Mouse (Mus musculus): ENCODE results near the gene Eri3. TPM values are rescaled to one million over a fixed set of nuclear protein-coding genes. Genes with fewer than 3 reads are reported as not detected.

Gene Eri3
- polyA plus RNA-seq, 1 experiment from 2014 or later, result 108 TPM

GRCm38 (mm10) chr4:117645859-117646258 is 95.7 kb downstream of the Eri3 start:
- in situ Hi-C loops (cut with MboI; ENCODE audit: low pct_unique_long_range_greater_than_20kb), result no loop called here
- no peak for TF ChIP-seq CTCF (IDR thresholded peaks at IDR 0.05)
- ATAC-seq, result no peak
- CTCF ChIA-PET, result interaction anchor here (1.7 kb wide), 1 partner anchor 11 kb away, joined by 4 read pairs; no protein-coding TSS in a partner anchor
- no peaks in the 10 kb centered on the region for H3K27me3 ChIP-seq
- no peak for DNase-seq (ENCODE audit: low read depth, low spot score)
- POLR2A ChIA-PET, result no interaction called here

- no peak for TF ChIP-seq CTCF (IDR thresholded peaks at IDR 0.05)
- no peak for DNase-seq (ENCODE audit: low read depth, low spot score)
- ChIA-PET POLR2A (no interaction called here), CTCF (interaction anchor here (1.6 kb wide), 1 partner anchor 10 kb away, joined by 4 read pairs; no protein-coding TSS in a partner anchor)
- no peaks in the 10 kb centered on the region for H3K27me3 ChIP-seq
- in situ Hi-C loops (cut with MboI; ENCODE audit: low pct_unique_long_range_greater_than_20kb), result no loop called here
- ATAC-seq, result no peak
Measured at GRCm38 (mm10) chr4:117646496-117646895, 96.3 kb downstream of the Eri3 start.

DNA sequence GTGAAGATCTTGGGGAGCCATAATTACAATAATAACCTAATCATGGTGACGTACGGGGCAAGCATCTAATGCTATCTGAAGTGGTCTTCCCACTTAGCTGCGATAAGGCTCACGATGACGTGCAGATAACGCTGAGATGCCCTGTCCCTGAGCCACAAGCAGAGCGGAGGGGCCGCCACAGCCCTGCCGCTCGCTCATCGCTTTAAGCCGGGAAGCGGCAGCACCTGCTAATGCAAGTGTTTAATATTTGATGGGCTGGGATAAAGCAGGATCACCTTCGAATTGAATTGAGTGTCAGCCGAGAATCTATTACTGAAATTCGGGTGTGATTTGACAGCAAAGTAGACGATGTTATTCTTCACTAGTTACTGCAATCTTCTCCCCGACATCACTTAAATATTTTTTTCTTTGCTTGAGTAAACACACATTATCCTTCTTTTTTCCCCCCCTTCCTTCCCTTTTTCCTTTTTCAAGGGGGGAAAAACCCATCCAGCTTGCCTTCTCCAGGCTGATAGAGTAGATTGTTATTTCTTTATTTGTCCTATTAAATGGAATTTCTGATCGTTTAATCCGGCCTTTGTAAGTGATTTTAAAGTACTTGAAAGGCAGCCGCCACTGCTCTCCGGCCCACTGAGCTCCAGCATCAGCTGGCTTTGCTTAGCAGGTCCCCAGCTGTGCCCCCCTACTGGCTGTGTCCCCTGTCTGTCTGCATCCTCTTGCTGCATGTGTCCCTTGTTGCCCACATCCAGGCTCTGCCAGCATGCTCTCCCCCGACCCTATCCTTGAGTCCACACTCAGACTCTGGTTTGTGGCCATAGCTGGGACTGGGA is 97.0 kb downstream of the Eri3 start:
- no peak for DNase-seq (ENCODE audit: low read depth, low spot score)
- no peaks in the 10 kb centered on the region for H3K27me3 ChIP-seq
- in situ Hi-C loops (cut with MboI; ENCODE audit: low pct_unique_long_range_greater_than_20kb), result no loop called here
- TF ChIP-seq CTCF (IDR thresholded peaks at IDR 0.05), result no peak
- CTCF ChIA-PET, result interaction anchor here (1.6 kb wide), 1 partner anchor 9 kb away, joined by 4 read pairs; no protein-coding TSS in a partner anchor
- POLR2A ChIA-PET, result no interaction called here
- no peak for ATAC-seq

- TF ChIP-seq CTCF (IDR thresholded peaks at IDR 0.05), result no peak
- in situ Hi-C loops (cut with MboI; ENCODE audit: low pct_unique_long_range_greater_than_20kb), result no loop called here
- ChIA-PET CTCF (no interaction called here), POLR2A (interaction anchor here (0.5 kb wide), 1 partner anchor 74 kb away, joined by 4 read pairs; no protein-coding TSS in a partner anchor)
- H3K27me3 ChIP-seq, result no peaks in the 10 kb centered on the region
- no peak for ATAC-seq
- no peak for DNase-seq (ENCODE audit: low read depth, low spot score)
Measured at GRCm38 (mm10) chr4:117651626-117652101, 101.5 kb downstream of the Eri3 start.

GRCm38 (mm10) chr4:117652727-117653126 is 102.6 kb downstream of the Eri3 start:
- POLR2A ChIA-PET, result no interaction called here
- CTCF ChIA-PET, result no interaction called here
- in situ Hi-C loops (cut with MboI; ENCODE audit: low pct_unique_long_range_greater_than_20kb), result no loop called here
- DNase-seq (ENCODE audit: low read depth, low spot score) (no peak), ATAC-seq (no peak)
- H3K27me3 ChIP-seq, result no peaks in the 10 kb centered on the region
- no peak for TF ChIP-seq CTCF (IDR thresholded peaks at IDR 0.05)

GRCm38 (mm10) chr4:117654016-117654702 is 104.0 kb downstream of the Eri3 start:
- ChIA-PET POLR2A (no interaction called here), CTCF (no interaction called here)
- no peak for TF ChIP-seq CTCF (IDR thresholded peaks at IDR 0.05)
- in situ Hi-C loops (cut with MboI; ENCODE audit: low pct_unique_long_range_greater_than_20kb), result no loop called here
- ATAC-seq, result no peak
- no peak for DNase-seq (ENCODE audit: low read depth, low spot score)
- H3K27me3 ChIP-seq, result no peaks in the 10 kb centered on the region

DNA sequence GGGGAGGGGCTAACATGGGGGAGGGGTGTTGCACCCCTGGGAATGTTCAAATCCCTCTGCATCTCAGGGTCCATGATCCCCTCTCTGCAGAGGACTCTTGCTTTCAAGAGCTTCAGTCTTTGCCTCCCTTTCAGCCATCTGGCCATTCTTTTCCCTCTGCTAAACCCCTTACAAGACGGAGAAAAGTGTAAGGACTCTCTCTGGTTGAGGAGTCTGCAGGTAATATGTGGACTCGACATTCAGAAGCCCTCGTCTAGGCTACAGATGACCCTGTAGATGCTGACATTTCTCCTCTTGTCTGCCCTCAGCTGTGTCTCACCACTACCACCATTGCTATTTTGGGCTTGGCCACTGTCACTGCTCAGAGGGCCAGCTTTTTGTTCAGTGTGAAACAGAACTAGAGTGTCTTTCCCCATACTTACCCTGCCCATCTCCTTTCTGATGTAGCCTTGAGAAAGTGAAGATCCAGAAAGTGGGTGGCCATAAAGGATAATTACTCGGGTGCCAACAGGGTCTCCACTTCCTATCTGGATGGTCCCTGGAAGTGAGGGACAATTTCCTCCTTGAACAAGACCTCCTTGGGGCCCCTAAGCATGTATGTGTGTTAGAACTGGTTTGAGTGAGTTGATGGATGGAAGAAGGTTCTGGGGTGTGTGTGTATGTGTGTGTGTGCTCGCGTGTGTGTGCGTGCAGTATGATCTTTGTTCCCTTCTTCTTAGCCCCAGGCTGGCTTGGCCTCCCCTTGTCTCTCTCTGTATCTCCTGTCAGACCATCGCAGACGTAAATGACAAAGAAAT is 104.7 kb downstream of the Eri3 start:
- POLR2A ChIA-PET, result no interaction called here
- in situ Hi-C loops (cut with MboI; ENCODE audit: low pct_unique_long_range_greater_than_20kb), result no loop called here
- H3K27me3 ChIP-seq, result no peaks in the 10 kb centered on the region
- no peak for TF ChIP-seq CTCF (IDR thresholded peaks at IDR 0.05)
- CTCF ChIA-PET, result no interaction called here
- no peak for DNase-seq (ENCODE audit: low read depth, low spot score)
- no peak for ATAC-seq

DNA sequence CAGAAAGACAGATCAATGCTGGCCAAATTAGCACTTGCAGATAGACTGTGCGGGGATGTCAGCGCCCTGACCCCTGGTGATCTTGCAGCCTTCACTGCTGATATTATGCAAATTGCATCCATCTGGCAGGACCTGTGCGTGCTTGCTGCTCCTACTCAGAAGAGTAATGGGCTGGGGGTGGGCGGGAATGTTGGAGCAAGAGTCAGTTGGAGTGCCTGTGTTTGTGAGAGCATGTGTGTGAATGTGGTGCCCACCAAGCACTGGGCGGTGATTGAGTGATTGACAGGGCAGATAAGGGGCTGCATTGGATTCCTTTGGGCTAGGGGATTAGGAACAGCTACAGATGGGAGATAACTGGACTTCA is 105.3 kb downstream of the Eri3 start:
- TF ChIP-seq CTCF (IDR thresholded peaks at IDR 0.05), result no peak
- CTCF ChIA-PET, result no interaction called here
- ATAC-seq (no peak), DNase-seq (ENCODE audit: low read depth, low spot score) (no peak)
- H3K27me3 ChIP-seq, result no peaks in the 10 kb centered on the region
- in situ Hi-C loops (cut with MboI; ENCODE audit: low pct_unique_long_range_greater_than_20kb), result no loop called here
- POLR2A ChIA-PET, result no interaction called here

GRCm38 (mm10) chr4:117656961-117657360 is 106.8 kb downstream of the Eri3 start:
- H3K27me3 ChIP-seq, result no peaks in the 10 kb centered on the region
- no peak for TF ChIP-seq CTCF (IDR thresholded peaks at IDR 0.05)
- POLR2A ChIA-PET, result no interaction called here
- in situ Hi-C loops (cut with MboI; ENCODE audit: low pct_unique_long_range_greater_than_20kb), result no loop called here
- ATAC-seq (no peak), DNase-seq (ENCODE audit: low read depth, low spot score) (no peak)
- CTCF ChIA-PET, result interaction anchor here (1.4 kb wide), 1 partner anchor 10 kb away, joined by 4 read pairs; no protein-coding TSS in a partner anchor

- no peaks in the 10 kb centered on the region for H3K27me3 ChIP-seq
- no peak for TF ChIP-seq CTCF (IDR thresholded peaks at IDR 0.05)
- CTCF ChIA-PET, result no interaction called here
- ATAC-seq, result no peak
- in situ Hi-C loops (cut with MboI; ENCODE audit: low pct_unique_long_range_greater_than_20kb), result no loop called here
- DNase-seq (ENCODE audit: low read depth, low spot score), result no peak
- POLR2A ChIA-PET, result no interaction called here
Measured at GRCm38 (mm10) chr4:117657646-117658045, 107.5 kb downstream of the Eri3 start.
